Mouse (Mus musculus): ENCODE data around the gene Tescl.

Gene Tescl

DNA sequence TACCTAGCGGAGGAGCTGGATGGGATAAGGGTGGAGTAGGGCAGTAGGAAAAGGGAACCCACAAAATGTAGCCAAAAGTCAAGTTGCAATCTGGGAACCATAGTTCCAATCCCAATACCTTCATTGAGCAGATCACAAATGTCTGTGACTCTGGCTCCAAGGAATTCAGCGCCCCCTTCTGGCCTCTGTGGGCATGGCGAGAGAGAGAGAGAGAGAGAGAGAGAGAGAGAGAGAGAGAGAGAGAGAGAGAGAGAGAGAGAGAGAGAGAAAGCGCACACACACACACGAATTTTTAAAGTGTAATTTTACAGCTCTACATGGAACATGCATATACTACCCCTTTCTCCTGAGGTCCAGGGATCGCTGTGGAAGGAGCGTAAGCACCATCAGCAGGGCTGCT is 29.5 kb upstream of the Tescl start:
- no peak for DNase-seq (ENCODE audit: low spot score in 2 of 2)

DNA sequence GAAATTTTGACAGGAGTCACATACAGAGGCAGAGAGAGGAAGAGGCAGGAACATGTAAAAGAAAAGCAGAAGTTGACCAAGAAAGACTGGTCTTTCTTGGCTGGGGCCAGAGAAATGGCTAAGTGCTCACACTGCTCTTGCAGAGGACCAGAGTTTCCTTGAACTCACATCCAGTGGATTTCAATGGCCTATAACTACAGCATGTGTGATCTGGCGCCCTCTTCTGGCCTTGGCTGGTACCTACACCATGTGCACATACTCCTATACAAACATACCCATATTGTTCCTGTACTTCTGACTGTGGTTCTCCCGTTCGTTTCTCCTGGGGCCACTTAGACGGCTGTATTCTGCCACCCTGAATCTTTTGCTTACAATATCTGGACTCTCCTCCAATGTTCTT is 27.3 kb upstream of the Tescl start:
- no peak for DNase-seq (ENCODE audit: low spot score in 2 of 2)

DNA sequence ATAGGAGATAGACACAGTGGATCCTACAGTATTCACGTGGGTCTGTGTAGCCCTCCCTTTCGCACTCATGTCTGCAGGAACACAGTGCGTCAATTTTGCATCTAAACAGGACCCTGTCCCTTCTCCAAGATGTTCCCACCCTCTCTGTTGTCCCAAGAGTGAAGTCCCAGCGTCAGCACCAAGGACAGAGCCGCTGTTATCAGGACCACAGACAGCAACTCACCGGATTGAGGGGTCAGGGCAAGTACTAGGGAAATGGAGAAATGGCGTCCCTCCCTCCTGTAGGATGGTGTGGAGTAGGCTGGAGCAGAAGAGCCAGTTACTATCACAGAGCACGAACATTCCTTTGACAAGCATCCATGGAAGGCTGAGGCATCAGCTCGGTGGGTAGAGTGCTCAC is 25.5 kb upstream of the Tescl start:
- DNase-seq (ENCODE audit: low spot score in 2 of 2), result no peak

DNA sequence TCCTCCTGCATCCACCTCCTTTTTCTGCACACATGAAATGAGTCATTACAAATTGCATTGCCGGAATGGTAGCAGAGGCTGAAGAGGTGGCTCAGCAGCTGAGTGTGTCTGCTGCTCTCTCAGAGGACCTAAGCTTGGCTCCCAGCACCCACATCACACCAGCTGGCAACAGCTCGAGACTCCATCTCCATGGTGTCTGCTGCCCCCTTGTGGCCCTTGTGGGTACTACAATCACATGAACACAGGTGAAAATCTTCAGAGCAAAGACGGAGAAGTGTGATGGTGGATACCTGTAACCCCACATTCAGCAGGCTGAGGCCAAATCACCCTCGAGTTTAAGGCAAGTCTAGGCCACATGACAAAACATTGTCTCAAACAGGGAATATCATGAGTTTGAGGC is 24.2 kb upstream of the Tescl start:
- DNase-seq (ENCODE audit: low spot score in 2 of 2), result no peak

DNA sequence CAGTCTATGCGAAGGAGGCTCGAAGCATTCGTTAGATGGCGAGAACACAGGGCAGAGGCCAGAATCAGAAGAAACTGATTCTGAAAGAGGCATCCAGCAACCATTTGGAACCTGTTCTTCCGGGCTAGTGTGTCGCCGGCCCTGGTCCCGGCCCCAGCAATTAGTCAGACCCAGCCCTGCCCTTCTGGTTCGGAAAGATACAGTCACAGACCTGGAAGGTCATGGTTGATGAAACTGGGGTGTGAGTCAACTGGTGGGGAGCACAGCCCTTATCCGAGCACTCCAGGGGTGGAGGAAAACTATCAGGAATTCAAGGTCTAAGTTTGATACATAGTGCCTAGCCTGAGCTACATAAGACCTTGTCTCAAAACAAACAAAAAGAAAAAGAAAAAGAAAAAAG is 22.3 kb upstream of the Tescl start:
- DNase-seq (ENCODE audit: low spot score in 2 of 2), result no peak

DNA sequence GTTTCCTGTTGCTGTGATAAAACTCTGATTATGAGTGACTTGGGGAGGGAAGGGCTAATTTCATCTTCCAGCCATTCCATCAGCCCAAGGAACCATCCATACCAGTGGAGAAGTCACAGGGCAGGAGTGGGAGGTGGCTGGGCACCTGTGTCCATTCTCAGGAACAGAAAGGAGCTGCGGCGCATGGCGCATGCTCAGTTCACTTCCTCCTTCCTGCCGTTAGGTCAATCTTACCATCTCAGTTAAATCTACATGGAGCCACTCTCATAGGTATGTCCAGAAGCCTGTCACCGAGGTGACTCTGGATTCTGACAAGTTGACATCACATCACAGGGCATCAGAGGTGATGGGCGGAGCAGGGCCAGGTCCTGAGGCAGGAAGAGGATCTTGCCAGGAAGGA is 21.9 kb upstream of the Tescl start:
- no peak for DNase-seq (ENCODE audit: low spot score in 2 of 2)

DNA sequence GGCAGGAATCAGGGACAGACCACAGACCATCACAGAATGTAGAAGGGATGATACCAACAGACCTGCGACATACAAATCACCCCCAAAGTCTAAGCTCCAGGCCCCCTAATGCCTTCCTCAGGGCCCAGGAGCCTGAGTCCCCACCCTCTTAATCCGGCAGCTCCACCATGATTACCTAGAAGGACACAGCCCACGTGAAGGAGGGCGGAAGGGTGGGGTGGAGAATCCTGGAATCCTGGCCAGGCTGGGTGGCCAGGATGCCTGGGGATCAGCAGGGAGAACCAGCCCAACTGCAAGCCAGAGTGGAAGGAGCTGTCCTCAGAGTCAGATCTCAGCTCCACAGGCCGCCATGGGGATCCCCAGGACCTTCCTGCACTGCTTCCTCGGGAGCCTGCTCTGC is 15.2 kb upstream of the Tescl start, which contains the start of gene Lypd5:
TSS of gene Lypd5 (plus strand) at position 301 of the 400 bp plus-strand sequence.
- no peak for DNase-seq (ENCODE audit: low spot score in 2 of 2)

DNA sequence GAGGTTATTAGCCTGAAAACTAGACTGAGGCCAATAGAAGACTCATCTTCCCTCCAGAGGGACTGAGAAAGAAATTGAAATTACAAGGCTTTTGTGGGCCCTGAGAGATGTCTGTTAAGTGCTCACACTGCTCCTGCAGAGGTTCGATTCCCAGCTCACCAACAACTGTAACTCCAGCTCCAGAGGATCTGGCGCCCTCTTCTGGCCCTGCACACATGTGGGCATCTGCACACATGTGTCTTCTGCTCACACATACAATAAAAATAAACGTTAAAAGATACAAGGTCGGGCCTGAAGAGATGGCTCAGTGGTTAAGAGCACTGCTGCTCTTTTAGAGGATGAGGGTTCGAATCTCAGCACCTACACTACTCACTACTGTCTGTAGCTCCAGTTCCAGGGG is 12.7 kb upstream of the Tescl start:
- DNase-seq (ENCODE audit: low spot score in 2 of 2), result no peak

DNA sequence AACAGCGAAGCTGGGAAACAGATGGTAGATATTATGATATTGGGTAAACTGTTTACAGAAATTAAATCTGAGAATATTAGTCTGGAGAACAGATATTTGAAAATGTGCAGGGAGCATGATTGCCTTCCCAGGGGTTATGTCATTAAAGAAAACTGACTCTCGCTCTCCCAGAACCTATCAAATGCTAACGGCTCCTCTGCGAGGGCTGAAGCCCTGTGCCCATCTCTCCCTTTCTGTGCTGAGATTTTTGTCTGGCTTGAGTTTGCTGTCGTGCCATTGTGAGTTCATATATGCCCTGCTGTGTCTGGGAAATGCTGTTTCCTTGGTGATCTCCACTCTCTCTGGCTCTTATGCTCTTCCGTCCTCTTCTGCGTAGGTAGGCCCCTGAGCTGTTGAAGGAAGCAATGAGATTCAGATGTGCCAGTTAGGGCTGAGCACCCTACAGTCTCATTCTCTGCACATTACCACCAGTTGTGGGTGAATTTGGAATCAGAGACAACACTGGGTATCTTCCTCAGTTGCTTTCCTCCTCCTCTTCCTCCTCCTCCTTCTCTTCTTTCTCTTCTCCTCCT is 10.1 kb upstream of the Tescl start:
- peak; percentile 20 to 26 for DNase-seq (ENCODE audit: low spot score in 2 of 2)

DNA sequence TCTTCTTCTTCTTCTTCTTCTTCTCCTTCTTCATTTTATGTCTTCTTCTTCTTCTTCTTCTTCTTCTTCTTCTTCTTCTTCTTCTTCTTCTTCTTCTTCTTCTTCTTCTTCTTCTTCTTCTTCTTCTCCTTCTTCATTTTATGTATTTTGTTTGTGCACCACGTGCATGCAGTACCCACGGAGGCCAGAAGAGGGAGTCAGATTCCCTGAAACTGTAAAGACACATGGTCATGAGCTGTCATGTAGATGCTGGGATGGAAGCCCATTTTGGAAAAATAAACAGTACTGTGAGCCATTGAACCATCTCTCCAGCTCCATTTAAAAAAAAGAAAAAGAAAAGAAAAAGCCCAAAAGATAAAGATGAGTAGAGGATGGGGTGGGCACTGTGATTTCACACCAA is 4.5 kb upstream of the Tescl start:
- DNase-seq (ENCODE audit: low spot score in 2 of 2), result no peak

DNA sequence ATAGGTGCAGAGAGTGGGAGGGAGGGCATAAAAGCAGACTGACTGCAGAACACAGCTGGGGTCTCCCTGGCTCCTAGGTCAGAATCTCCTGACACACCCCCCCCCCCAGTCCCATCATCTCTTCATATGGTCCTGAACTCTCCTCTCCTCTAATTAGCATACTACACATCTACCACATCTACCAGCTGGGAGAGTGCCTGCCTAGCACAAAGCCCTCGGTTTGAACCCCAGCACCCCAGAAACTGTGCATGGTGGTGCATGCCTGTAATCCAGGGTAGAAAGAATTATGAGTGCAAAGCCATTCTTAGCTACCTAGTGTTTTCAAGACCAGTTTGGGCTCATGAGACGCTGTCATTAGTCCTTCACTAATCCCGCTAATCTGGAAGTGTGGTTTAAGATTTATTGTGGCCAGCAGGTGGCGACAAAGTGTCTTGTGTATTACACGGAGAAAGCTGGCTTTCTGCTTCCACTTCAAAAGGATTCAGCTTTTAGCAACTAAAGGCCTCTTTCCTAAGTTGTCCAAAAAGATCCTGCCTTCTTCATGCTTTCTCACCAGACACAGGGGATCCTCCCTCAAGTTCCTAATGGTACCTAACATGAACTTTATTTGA is 2.1 kb upstream of the Tescl start:
- peak; percentile 70 to 84 for DNase-seq (ENCODE audit: low spot score in 2 of 2)

DNA sequence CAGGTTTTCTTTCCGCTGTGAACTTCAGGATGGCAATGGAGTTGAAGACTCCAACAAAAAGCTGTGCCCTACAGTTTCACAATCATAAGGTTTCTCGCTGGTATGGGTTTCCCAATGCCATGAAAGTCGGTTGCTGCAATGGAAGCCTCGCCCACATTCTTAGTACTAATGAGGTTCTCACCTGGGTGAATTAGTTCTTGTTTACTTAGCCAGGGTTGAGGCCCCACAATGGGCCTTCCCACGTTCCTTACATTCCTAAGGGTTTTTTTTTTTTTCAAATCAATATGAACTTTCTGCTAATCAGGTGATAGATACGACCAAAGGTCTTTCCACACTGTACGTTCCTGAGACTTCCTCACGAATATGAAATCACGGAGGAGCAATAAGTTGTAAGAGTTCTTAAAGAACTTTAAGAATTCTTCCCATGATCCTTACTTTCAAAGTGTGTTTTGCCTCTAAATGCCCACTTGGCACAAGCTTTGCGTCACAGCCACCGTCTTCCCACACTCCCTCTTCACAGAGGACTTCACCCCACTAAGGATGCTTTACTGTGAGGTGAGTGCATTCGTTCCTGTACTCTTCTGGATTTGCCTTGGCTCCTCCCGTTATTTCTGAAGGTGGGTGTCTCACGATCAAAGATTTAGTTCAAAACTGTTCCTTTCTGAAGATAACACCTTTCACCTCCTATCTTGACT is 6.3 kb downstream of the Tescl start:
- DNase-seq (ENCODE audit: low spot score in 2 of 2), result no peak

DNA sequence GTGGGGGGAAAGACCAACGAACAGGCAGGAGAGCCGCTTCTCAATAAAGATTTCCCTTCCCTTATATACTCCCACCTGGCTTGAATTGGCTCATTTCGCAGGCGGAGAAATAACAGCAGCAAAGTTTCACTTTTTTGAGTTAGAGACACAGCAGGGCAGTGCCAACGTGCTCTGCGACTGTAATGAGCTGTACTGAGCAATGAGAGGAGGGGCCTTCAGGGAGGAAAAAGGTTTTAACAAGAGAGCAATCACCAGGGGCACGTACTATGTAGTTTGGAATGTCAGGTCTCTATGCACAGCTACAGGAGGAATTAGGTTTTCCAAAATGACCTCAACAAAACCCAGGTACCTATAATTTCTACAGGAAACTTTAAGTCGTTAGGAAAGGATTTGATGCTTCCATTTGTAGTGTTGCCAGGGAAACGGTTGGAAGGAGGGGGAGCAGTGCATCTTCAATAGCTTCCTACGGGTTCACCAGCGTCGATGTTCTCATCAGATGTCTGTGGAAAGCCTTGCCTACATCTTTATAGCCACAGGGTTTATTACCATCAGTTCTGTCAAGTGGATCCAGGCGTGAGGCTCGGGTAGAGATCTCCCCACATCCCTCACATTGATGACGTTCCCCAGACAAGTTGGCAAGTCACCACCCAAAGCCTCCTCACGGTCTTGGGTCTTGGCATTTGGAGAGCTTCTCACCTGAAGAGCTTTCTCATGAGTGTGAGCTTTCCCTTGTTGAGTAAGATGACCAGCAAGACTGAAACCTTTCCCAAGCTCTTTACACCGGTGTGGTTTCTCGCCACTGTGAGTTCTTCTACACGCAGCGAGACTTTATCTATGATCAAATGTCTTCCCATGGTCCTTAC is 7.2 kb downstream of the Tescl start:
- peak; percentile 27 to 39 for DNase-seq (ENCODE audit: low spot score in 2 of 2)

DNA sequence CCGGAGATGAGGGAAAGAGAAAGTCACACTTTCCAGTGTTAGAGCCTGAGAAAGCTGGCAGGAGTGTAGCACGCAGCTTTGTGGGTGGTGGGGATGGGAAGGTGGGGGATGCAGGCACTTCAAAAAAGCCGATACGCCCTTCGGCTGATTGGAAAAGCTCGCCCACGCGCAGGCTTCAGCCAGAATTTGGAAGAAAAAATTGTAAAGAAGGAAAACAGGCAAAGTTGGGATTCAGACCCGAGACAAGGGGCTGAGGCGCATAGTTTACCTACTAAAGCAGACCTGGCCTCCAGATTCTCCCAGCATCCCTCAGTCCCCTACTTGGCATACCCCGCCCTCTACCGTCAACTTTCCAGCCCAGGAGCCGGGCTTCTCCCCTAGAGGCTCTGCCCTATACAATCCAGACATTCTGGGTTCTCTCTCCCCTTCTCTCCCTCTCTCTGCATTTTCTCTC is 8.0 kb downstream of the Tescl start:
- DNase-seq (ENCODE audit: low spot score in 2 of 2), result peak; percentile 64 to 66

DNA sequence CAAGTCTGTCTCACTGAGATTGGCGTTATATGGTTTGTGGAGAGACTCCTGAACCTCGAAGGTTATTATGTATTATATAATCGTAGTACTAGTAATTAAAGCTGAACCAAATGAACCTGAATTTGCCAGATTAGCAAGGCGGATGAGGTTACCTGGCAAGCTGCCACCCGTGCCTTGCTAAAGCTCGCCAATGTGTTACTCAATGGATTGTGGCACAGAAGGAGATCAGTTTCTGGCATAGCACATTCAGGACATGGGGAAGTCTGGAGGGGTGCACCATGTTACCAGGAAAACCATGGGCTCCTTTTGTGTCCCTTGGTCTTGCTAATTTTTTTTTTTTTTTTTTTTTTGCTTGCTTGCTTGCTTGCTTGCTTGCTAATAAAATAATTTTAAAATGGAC is 8.5 kb downstream of the Tescl start:
- DNase-seq (ENCODE audit: low spot score in 2 of 2), result peak in 1 of 2 experiments; percentile 33

DNA sequence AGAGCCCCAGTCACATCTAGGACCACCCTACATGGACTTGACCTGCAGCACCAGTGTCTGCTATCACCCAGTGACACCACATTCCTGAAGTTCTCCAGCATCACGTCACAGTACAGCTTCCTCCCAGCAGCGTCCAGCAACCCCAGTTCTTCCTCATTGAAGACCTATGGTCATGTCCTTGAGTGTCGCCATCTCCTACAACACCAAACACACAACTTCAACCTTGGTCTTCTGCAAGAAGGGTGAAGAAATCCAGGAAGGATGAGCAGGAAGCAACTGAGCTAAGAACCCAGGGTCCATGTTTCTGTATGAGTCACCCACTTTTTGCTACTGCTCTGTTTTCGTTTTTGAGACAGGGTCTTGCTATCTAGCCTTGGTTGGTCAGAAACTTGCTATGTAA is 11.1 kb downstream of the Tescl start:
- DNase-seq (ENCODE audit: low spot score in 2 of 2), result no peak

DNA sequence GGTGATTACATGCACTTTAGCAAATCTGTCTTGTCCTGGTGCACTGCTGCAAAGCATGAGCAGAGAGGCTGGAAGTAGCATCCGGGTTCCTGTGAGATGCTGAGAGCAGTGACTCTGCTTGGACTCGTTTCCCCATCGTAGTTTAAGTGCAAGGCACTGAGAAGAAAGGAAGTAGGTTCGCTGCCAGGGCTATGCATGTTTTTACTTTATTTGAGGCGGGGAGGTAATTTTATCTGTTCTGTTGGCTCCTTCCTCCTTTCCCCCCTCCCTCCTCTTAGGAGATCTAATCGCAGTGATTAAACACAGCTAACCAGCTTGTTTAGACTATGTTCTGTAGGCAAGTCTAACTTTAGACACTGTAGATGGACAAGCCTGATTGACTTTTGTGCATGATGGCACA is 14.8 kb downstream of the Tescl start:
- no peak for DNase-seq (ENCODE audit: low spot score in 2 of 2)

DNA sequence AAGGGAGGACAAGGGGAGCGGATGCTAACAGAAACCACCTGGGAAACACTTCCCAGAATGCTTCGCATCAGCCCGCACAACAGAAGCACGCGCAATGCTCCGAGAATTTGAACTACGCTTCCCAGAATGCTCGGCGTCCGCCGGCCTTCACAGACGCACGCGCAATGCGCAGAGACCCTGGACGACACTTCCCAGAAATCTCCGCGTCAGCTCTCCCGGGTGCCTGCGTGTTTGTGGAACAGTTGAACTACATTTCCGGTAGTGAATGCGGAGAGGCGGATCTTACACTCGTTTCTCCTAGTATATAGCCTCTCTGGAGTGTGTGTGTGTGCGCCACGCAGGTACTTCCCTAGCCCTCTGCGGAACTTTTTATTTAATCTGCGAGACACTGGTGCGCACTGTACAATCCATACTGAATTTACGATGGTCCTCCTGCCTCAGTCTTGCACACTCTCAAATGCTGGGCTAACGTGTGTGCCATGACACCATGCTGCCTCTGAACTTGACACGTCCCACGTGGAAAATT is 17.1 kb downstream of the Tescl start, which contains the start of gene Zfp94:
TSS of gene Zfp94 (minus strand) at position 100 of the 526 bp plus-strand sequence.
- peak; percentile 98 to 99 for DNase-seq (ENCODE audit: low spot score in 2 of 2)

DNA sequence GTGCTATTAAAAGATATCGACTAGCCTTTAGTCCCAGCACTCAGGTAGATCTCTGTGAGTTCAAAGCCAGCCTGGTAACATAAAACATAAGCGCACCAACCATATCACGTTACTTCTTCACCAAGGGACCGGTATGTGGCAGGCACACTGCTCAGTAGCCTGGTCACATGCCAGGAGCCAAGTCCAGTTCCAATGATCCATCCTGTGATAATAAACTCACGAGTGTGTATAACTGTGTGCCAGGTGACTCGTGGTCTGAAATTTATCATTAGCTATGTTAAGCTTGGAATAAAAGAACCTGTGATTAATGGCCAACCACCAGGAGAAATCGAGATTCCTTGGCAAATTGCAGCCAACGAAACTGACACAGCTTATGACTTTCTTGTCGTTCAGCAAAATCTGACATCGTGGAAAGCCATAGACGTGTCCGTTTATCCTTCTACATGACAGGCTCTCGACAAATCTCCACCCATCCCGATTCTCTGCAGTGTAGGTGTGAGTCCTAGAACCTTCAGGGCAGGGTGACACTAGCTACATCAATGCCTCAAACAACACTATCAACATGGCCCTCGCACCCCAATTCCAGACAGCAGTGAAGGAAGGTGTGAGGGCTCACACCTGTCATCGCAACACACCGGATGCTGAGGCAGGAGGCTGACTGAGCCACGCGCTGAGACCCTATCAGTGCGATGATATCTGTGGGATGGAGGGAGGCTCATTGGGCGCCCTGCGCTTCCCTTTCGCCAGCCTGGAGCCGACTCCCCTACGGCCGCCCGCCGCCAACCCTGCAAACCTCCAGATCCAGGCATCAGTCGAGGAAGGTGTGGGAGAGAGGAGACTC is 17.8 kb downstream of the Tescl start:
- DNase-seq (ENCODE audit: low spot score in 2 of 2), result no peak

DNA sequence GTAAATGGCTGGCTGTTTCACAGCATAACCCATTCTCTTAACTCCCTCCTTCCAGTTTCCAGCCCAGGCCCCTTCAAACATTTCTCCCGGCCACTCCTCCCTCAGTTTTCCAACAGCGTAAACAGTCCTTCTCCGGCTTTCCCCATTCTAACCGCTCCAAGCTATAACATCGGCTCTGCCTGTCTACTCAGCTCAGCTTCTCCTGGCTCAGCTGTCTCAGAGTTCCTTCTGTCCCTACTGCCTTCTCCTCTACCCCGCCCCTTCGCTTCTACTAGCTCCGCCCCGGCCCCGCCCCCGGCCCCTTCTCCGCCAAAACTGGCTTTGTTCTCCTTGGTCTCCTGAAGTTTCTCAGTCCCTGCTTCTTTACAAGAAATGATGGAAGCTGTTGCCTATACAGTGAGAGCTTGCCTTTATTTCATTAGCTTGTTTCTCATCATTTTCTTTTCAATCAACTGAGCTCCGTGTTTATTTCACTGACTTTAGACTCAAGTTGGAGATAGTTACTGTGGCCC is 32.9 kb downstream of the Tescl start, which contains the start of gene Zfp61:
TSS of gene Zfp61 (minus strand) at position 462 of the 512 bp plus-strand sequence.
- no peak for DNase-seq (ENCODE audit: low spot score in 2 of 2)

Measured in frontal cortex, postnatal 36 days (tissue).